Mouse (Mus musculus) skeletal muscle tissue, postnatal 0 days (tissue): ENCODE measurements around the gene Gm6592. TPM values are rescaled to one million over a fixed set of nuclear protein-coding genes. Genes with fewer than 3 reads are reported as not detected.

Experiments
- polyA plus RNA-seq: library from polyadenylated mRNA; unstranded; fragments of >200 nt; fragmentation: Nextera tagmentation; extraction: Ambion mirVana; gene quantifications from 2 replicates; pipeline ENCODE4 v1.2.1, GENCODE M21; 2015

Gene Gm6592
- not detected in 2 replicates for polyA plus RNA-seq

GRCm38 (mm10) chrX:8843694-8844093 lies at the start of gene Gm6592:
Gene Gm6592 (plus strand): TSS chrX:8843994.

GRCm38 (mm10) chrX:8803391-8803790 lies 40.4 kb upstream of the Gm6592 start, which contains the start of gene Ssxb5:
Gene Ssxb5 (plus strand): TSS chrX:8803691.

GRCm38 (mm10) chrX:8873953-8874352 lies 30.2 kb downstream of the Gm6592 start, which contains the start of gene Gm5751:
Gene Gm5751 (plus strand): TSS chrX:8874253.

GRCm38 (mm10) chrX:8892343-8893155 lies 48.8 kb downstream of the Gm6592 start, which contains the start of gene B630019K06Rik:
Gene B630019K06Rik (plus strand): TSS chrX:8892382.

Other genes starting within 250 kb of the Gm6592 start
- not detected in 2 replicates for gene Ssxb8, start 153.2 kb upstream of the Gm6592 start, polyA plus RNA-seq
- not detected in 2 replicates for gene Ssx9, start 95.6 kb upstream of the Gm6592 start, polyA plus RNA-seq
- gene Ssxb5, start 40.3 kb upstream of the Gm6592 start, polyA plus RNA-seq = not detected in 2 replicates
- gene Gm5751, start 30.3 kb downstream of the Gm6592 start, polyA plus RNA-seq = not detected in 2 replicates
- gene B630019K06Rik, start 48.4 kb downstream of the Gm6592 start, polyA plus RNA-seq = 0.86 and 1.7 TPM in 2 replicates
- not detected in 2 replicates for gene Fthl17b, start 119.0 kb downstream of the Gm6592 start, polyA plus RNA-seq
- not detected in 2 replicates for gene Fthl17c, start 132.6 kb downstream of the Gm6592 start, polyA plus RNA-seq
- gene Fthl17d, start 142.8 kb downstream of the Gm6592 start, polyA plus RNA-seq = not detected in 2 replicates
- gene Fthl17e, start 189.5 kb downstream of the Gm6592 start, polyA plus RNA-seq = not detected in 2 replicates
- not detected in 2 replicates for gene Fthl17f, start 219.0 kb downstream of the Gm6592 start, polyA plus RNA-seq